Mouse (Mus musculus) liver, adult 2 months (tissue): Measurements from ENCODE around the gene Col18a1. TPM values are rescaled to one million over a fixed set of nuclear protein-coding genes. Genes with fewer than 3 reads are reported as not detected.
"Not testable (repeated sequence)": the region's sequence is repeated elsewhere in the genome, so short reads cannot be mapped to it uniquely, and the experiment has no call there.

Experiments
- DNase-seq: peaks from one replicate; pipeline ENCODE4 v3.0.0-alpha.2; 2011; ENCODE audit warnings: low read depth, low spot score; ENCODE audit errors: extremely low read depth
- H3K27ac ChIP-seq: fragments of 200-500 bp; replicated peaks from 2 replicates; pipeline ENCODE4 v1.5.1; 2012; ENCODE audit warnings: low read depth, mild to moderate bottlenecking, control low read depth, inconsistent platforms, low read length; ENCODE audit not compliant: insufficient read depth
- H3K27me3 ChIP-seq: fragments of 200-500 bp; 2 replicates; pipeline ENCODE4 v1.6.1; 2012; ENCODE audit warnings: mild to moderate bottlenecking, moderate library complexity, low read length, inconsistent platforms; ENCODE audit not compliant: control insufficient read depth, insufficient read depth
- H3K36me3 ChIP-seq: fragments of 200-500 bp; 2 replicates; pipeline ENCODE4 v1.6.1; 2012; ENCODE audit warnings: low read length, inconsistent platforms; ENCODE audit not compliant: control insufficient read depth, insufficient read depth
- H3K4me1 ChIP-seq: fragments of 200-500 bp; 2 replicates; pipeline ENCODE4 v1.6.1; 2011; ENCODE audit warnings: low read length; ENCODE audit not compliant: control insufficient read depth, insufficient read depth
- H3K4me3 ChIP-seq: fragments of 200-500 bp; 2 replicates; pipeline ENCODE4 v1.5.1; 2011; ENCODE audit warnings: low read depth, mild to moderate bottlenecking, control low read depth, low read length, moderate library complexity; ENCODE audit not compliant: insufficient read depth
- H3K79me2 ChIP-seq: fragments of 200-500 bp; 2 replicates; pipeline ENCODE4 v1.6.1; 2012; ENCODE audit warnings: inconsistent platforms, mild to moderate bottlenecking, low read length, moderate library complexity; ENCODE audit not compliant: control insufficient read depth, insufficient read depth
- H3K9ac ChIP-seq: fragments of 200-500 bp; 2 replicates; pipeline ENCODE4 v1.6.1; 2012; ENCODE audit warnings: low read depth, mild to moderate bottlenecking, control low read depth, inconsistent platforms, low read length
- CTCF ChIP-seq: fragments of 200-500 bp; IDR thresholded peaks from 2 replicates; pipeline ENCODE4 v1.5.1; 2011; ENCODE audit warnings: low read depth, low read length, control low read depth
- POLR2A ChIP-seq: fragments of 200-500 bp; IDR thresholded peaks from 2 replicates; pipeline ENCODE4 v1.6.1; 2011; ENCODE audit warnings: low read length, control low read depth; ENCODE audit not compliant: insufficient read depth; ENCODE audit errors: extremely low read depth
- WGBS: fragments of 180-500 bp; shearing (Covaris S2); methylation state at CpG from one replicate; pipeline ENCODE4 v1.1.7; 2018; 5-methylcytosine and 5-hydroxymethylcytosine counted together
- polyA plus RNA-seq: library from polyadenylated mRNA; depleted of rRNA; stranded (reverse); fragments of >200 nt; gene quantifications from 2 replicates; pipeline ENCODE4 v1.2.3, GENCODE M21; 2012
- total RNA-seq: library from RNA; depleted of rRNA; stranded (reverse); fragments of >200 nt; gene quantifications from 2 replicates; pipeline ENCODE4 v1.2.3, GENCODE M21; 2014

The Col18a1 gene
- total and polyA plus RNA-seq, 2 experiments = 260 to 452 TPM

DNA sequence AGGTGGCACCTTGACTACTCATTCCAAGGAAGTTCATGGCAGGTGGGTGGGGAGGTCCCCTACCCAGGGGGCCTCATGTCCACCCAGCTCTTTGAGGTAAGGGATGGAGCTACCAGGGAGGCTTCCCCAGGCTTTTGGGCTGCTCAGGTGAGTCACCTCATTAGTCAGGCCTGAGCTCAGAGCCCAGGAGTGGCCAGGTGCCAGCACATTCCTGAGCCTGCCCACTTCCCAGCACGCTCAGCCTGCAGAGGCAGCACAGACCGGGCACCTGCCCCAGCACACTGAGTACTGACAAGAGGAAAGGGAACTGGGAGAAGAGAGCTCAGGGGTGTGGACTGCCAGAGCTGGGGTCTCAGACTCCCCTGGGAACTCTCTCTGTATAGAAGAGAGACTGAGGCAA, 24.0 kb downstream of the Col18a1 start:
- TF ChIP-seq CTCF = no peak
- TF ChIP-seq POLR2A = no peak
- H3K79me2 ChIP-seq = no peaks in the 10 kb centered on the region
- 43% methylated on average over 2 of the region's 2 CpGs for WGBS

GRCm38 (mm10) chr10:77138304-77138703, 28.0 kb downstream of the Col18a1 start:
- H3K79me2 ChIP-seq = no peaks in the 10 kb centered on the region
- no peak for DNase-seq
- H3K4me1 ChIP-seq = no peaks in the 10 kb centered on the region
- TF ChIP-seq CTCF = no peak
- H3K36me3 ChIP-seq = no peaks in the 10 kb centered on the region
- no peaks in the 10 kb centered on the region for H3K27me3 ChIP-seq
- no peak overlapping the region for H3K9ac ChIP-seq
- no peak overlapping the region for H3K4me3 ChIP-seq
- H3K27ac ChIP-seq = no peak overlapping the region

More for the DNA sequence above, 24.0 kb downstream of the Col18a1 start:
- H3K27me3 ChIP-seq = no peaks in the 10 kb centered on the region
- H3K27ac ChIP-seq = no peak overlapping the region
- no peak overlapping the region for H3K9ac ChIP-seq
- no peak for DNase-seq
- H3K4me3 ChIP-seq = no peak overlapping the region
- H3K4me1 ChIP-seq = peaks cover 17% of the 10 kb centered on the region
- no peaks in the 10 kb centered on the region for H3K36me3 ChIP-seq

GRCm38 (mm10) chr10:77136205-77136604, 30.1 kb downstream of the Col18a1 start:
- WGBS = 92% methylated on average over 6 of the region's 6 CpGs
- Histone ChIP-seq H3K9ac (no peak overlapping the region), H3K79me2 (no peaks in the 10 kb centered on the region), H3K36me3 (no peaks in the 10 kb centered on the region), H3K27me3 (no peaks in the 10 kb centered on the region), H3K4me3 (no peak overlapping the region), H3K4me1 (no peaks in the 10 kb centered on the region), H3K27ac (no peak overlapping the region)
- TF ChIP-seq CTCF (no peak), POLR2A (no peak)
- no peak for DNase-seq

- no peak overlapping the region for H3K9ac ChIP-seq
- no peaks in the 10 kb centered on the region for H3K36me3 ChIP-seq
- no peak for DNase-seq
- no peaks in the 10 kb centered on the region for H3K79me2 ChIP-seq
- no peak overlapping the region for H3K4me3 ChIP-seq
- WGBS = 87% methylated on average over 5 of the region's 5 CpGs
- H3K4me1 ChIP-seq = no peaks in the 10 kb centered on the region
- no peak overlapping the region for H3K27ac ChIP-seq
- TF ChIP-seq POLR2A (no peak), CTCF (no peak)
- H3K27me3 ChIP-seq = no peaks in the 10 kb centered on the region
Measured at GRCm38 (mm10) chr10:77135274-77135829, 31.0 kb downstream of the Col18a1 start.

- H3K27ac ChIP-seq, H3K4me3 ChIP-seq, H3K4me1 ChIP-seq, H3K79me2 ChIP-seq, DNase-seq, H3K9ac ChIP-seq, H3K36me3 ChIP-seq, H3K27me3 ChIP-seq: not testable (repeated sequence)
- 85% methylated on average over 6 of the region's 6 CpGs for WGBS
Measured at GRCm38 (mm10) chr10:77134807-77135152, 31.6 kb downstream of the Col18a1 start.

DNA sequence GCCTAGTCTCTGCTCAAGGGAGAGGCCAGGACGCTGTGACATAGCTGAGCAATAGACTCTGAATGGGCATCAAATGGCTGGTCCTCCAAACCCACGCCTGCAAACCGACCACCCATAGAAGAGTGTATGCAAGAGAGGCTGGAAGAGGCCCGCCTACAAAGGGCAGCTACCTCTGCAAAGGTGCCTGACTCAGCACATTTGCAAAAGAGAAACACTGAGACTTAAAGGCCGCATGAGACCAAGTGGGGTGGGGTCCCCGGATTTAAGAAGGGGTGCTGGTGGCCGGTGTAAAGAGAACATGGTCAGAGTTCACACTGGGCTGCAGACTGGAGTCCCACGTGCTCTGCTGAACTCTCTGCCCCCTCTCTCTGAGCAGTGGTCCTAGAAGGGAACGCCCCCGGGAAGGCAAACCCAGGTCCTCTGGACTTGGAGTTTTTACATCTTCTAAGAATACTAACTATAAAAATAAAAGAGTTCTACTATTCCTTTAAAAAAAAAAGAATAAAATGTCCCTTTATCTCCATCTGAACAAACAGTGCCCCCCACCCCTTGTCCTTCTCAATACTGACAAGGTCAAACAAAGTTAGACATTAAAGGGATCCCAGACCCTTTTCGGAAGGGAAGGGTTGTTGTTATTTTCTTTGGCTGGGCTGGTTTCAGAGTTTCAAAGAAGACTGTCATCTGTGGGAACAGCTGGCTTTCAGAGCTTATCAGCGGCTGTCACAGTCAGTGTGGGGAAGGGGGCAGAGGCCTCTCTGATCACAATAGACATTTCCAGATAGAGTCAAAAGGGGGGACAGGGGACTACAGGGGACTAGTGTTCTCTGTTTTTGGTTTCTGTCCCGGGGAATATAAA, 32.2 kb downstream of the Col18a1 start:
- Histone ChIP-seq H3K4me3 (no peak overlapping the region), H3K27ac (no peak overlapping the region), H3K27me3 (no peaks in the 10 kb centered on the region), H3K36me3 (no peaks in the 10 kb centered on the region), H3K4me1 (no peaks in the 10 kb centered on the region), H3K79me2 (no peaks in the 10 kb centered on the region), H3K9ac (no peak overlapping the region)
- no peak for DNase-seq
- no peak for TF ChIP-seq CTCF
- no peak for TF ChIP-seq POLR2A
- 66% methylated on average over 13 of the region's 13 CpGs for WGBS
